Mouse (Mus musculus): ENCODE measurements around the gene Tnfsf10. TPM values are rescaled to one million over a fixed set of nuclear protein-coding genes. Genes with fewer than 3 reads are reported as not detected.

Gene Tnfsf10
- polyA plus RNA-seq, 1 experiment from 2014 or later = 0.15 TPM

- Histone ChIP-seq H3K27ac (no peak overlapping the region), H3K4me2 (no peak overlapping the region), H3K4me1 (peaks cover 4% of the 10 kb centered on the region; the same call in 1 of the 2 replicates), H3K4me3 (no peak overlapping the region), H3K36me3 (no peaks in the 10 kb centered on the region), H3K27me3 (no peaks in the 10 kb centered on the region), H3K9ac (no peak overlapping the region), H3K9me3 (no peaks in the 10 kb centered on the region)
- WGBS = 89% methylated on average over 4 of the region's 4 CpGs
- no peak for ATAC-seq (ENCODE audit: insufficient number of reproducible peaks, low FRiP score, low TSS enrichment, low read depth)
Measured at GRCm38 (mm10) chr3:27311475-27311874, 5.4 kb upstream of the Tnfsf10 start.

GRCm38 (mm10) chr3:27314506-27315164, 2.2 kb upstream of the Tnfsf10 start:
- Histone ChIP-seq H3K9ac (no peak overlapping the region), H3K36me3 (no peaks in the 10 kb centered on the region), H3K4me1 (peaks cover 9% of the 10 kb centered on the region), H3K9me3 (no peaks in the 10 kb centered on the region), H3K27me3 (no peaks in the 10 kb centered on the region), H3K4me3 (no peak overlapping the region), H3K4me2 (no peak overlapping the region), H3K27ac (no peak overlapping the region)
- no peak for ATAC-seq (ENCODE audit: insufficient number of reproducible peaks, low FRiP score, low TSS enrichment, low read depth)
- 68% methylated on average over 2 of the region's 2 CpGs for WGBS

- Histone ChIP-seq H3K27me3 (no peaks in the 10 kb centered on the region), H3K9me3 (no peaks in the 10 kb centered on the region), H3K36me3 (no peaks in the 10 kb centered on the region), H3K27ac (no peak overlapping the region), H3K4me3 (no peak overlapping the region), H3K9ac (no peak overlapping the region), H3K4me2 (peak overlapping the region; percentile 22; the same call in 1 of the 2 replicates), H3K4me1 (peaks cover 9% of the 10 kb centered on the region)
- 12% methylated on average over 4 of the region's 4 CpGs for WGBS
- ATAC-seq (ENCODE audit: insufficient number of reproducible peaks, low FRiP score, low TSS enrichment, low read depth) = no peak
Measured at GRCm38 (mm10) chr3:27317288-27318024, 628 bp downstream of the Tnfsf10 start.

GRCm38 (mm10) chr3:27319650-27320049, 2.8 kb downstream of the Tnfsf10 start:
- no peak overlapping the region for H3K4me3 ChIP-seq
- H3K4me2 ChIP-seq = no peak overlapping the region
- 86% methylated on average over 1 of the region's 1 CpGs for WGBS
- no peak overlapping the region for H3K9ac ChIP-seq
- H3K27me3 ChIP-seq = no peaks in the 10 kb centered on the region
- H3K36me3 ChIP-seq = no peaks in the 10 kb centered on the region
- no peak for ATAC-seq (ENCODE audit: insufficient number of reproducible peaks, low FRiP score, low TSS enrichment, low read depth)
- H3K27ac ChIP-seq = no peak overlapping the region
- no peaks in the 10 kb centered on the region for H3K9me3 ChIP-seq
- peaks cover 9% of the 10 kb centered on the region for H3K4me1 ChIP-seq

- no peak overlapping the region for H3K4me3 ChIP-seq
- no peaks in the 10 kb centered on the region for H3K27me3 ChIP-seq
- peaks cover 9% of the 10 kb centered on the region for H3K4me1 ChIP-seq
- ATAC-seq (ENCODE audit: insufficient number of reproducible peaks, low FRiP score, low TSS enrichment, low read depth) = no peak
- no peak overlapping the region for H3K4me2 ChIP-seq
- H3K9me3 ChIP-seq = no peaks in the 10 kb centered on the region
- H3K27ac ChIP-seq = no peak overlapping the region
- WGBS = 73% methylated on average over 9 of the region's 9 CpGs
- H3K36me3 ChIP-seq = no peaks in the 10 kb centered on the region
- no peak overlapping the region for H3K9ac ChIP-seq
Measured at GRCm38 (mm10) chr3:27320613-27321495, 4.0 kb downstream of the Tnfsf10 start.

GRCm38 (mm10) chr3:27322591-27322990, 5.8 kb downstream of the Tnfsf10 start:
- no peak overlapping the region for H3K9ac ChIP-seq
- no peak overlapping the region for H3K27ac ChIP-seq
- no peaks in the 10 kb centered on the region for H3K27me3 ChIP-seq
- H3K4me2 ChIP-seq = no peak overlapping the region
- H3K4me3 ChIP-seq = no peak overlapping the region
- ATAC-seq (ENCODE audit: insufficient number of reproducible peaks, low FRiP score, low TSS enrichment, low read depth) = no peak
- H3K9me3 ChIP-seq = no peaks in the 10 kb centered on the region
- 77% methylated on average over 9 of the region's 9 CpGs for WGBS
- no peaks in the 10 kb centered on the region for H3K36me3 ChIP-seq
- H3K4me1 ChIP-seq = no peaks in the 10 kb centered on the region

DNA sequence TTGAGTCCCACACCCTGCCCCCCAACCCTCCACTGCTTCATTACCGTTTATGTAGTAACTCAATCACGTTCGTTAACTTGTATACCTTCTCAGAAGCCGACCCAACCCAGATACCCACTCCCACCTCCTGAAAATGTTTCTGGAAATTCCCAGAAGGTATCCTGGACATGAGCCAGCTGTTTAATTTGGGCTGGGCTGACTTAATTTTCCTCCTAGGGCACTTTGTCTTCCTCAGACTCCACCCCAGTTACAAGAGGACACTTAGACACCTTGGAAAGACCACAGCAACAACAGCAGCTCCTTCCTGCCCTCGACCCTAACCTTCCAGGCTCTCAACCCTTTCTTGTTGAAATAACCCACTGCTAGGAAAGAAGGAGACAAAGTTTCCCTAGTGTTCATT, 6.7 kb downstream of the Tnfsf10 start:
- Histone ChIP-seq H3K4me2 (no peak overlapping the region), H3K4me1 (no peaks in the 10 kb centered on the region), H3K27me3 (no peaks in the 10 kb centered on the region), H3K27ac (no peak overlapping the region), H3K9ac (no peak overlapping the region), H3K36me3 (no peaks in the 10 kb centered on the region), H3K4me3 (no peak overlapping the region), H3K9me3 (no peaks in the 10 kb centered on the region)
- no peak for ATAC-seq (ENCODE audit: insufficient number of reproducible peaks, low FRiP score, low TSS enrichment, low read depth)
- 28% methylated on average over 5 of the region's 5 CpGs for WGBS

DNA sequence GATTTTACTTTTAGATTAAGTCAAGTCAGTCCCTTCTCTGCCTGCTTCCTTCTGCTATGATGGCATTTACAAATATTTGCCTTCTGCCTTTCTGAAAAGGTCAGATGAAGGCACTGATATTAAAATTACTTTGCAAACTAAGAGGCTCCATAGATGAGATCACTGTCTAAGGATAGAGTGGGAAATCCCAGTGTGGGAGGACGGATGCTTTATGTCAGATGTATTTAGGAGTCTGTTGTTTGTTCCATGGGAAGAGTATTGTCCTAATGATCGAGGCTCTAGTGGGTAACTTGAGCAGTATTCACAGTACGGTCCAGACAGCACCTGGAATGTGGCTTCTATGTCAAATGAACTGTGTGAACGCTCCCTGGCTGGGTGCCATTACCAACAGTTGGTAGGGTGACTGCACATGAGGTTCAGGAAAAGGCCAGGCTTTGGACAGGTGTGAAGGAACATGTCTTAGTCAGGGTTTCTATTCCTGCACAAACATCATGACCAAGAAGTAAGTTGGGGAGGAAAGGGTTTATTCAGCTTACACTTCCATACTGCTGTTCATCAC, 9.9 kb downstream of the Tnfsf10 start:
- Histone ChIP-seq H3K27ac (no peak overlapping the region), H3K27me3 (no peaks in the 10 kb centered on the region), H3K9me3 (no peaks in the 10 kb centered on the region), H3K36me3 (no peaks in the 10 kb centered on the region), H3K4me1 (no peaks in the 10 kb centered on the region), H3K4me2 (no peak overlapping the region), H3K9ac (no peak overlapping the region), H3K4me3 (no peak overlapping the region)
- 61% methylated on average over 4 of the region's 4 CpGs for WGBS
- no peak for ATAC-seq (ENCODE audit: insufficient number of reproducible peaks, low FRiP score, low TSS enrichment, low read depth)

GRCm38 (mm10) chr3:27330706-27331105, 13.9 kb downstream of the Tnfsf10 start:
- no peaks in the 10 kb centered on the region for H3K27me3 ChIP-seq
- no peaks in the 10 kb centered on the region for H3K4me1 ChIP-seq
- H3K4me2 ChIP-seq = no peak overlapping the region
- ATAC-seq (ENCODE audit: insufficient number of reproducible peaks, low FRiP score, low TSS enrichment, low read depth) = no peak
- H3K4me3 ChIP-seq = no peak overlapping the region
- no peaks in the 10 kb centered on the region for H3K36me3 ChIP-seq
- 87% methylated on average over 5 of the region's 5 CpGs for WGBS
- no peak overlapping the region for H3K27ac ChIP-seq
- H3K9ac ChIP-seq = no peak overlapping the region
- no peaks in the 10 kb centered on the region for H3K9me3 ChIP-seq

DNA sequence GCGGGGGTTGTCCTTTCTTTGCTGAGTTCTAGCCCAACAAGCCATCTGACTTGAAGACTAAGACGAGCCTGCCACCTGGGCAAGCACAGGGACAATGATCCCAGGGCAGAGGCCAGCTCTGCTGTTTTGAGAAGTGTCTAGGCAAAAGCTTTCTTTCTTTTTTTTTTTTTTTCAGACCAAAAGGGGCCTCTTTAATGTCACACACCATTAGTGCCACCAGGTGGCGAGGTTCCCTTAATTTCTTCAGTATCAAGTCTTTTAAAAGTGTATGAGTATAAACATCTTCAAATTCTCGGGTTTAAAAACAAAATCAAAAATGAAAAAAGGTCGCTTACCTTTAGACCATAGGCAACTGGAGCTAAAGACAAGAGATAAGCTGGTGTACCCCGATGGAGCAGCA, 21.6 kb downstream of the Tnfsf10 start:
- no peak for ATAC-seq (ENCODE audit: insufficient number of reproducible peaks, low FRiP score, low TSS enrichment, low read depth)
- H3K27me3 ChIP-seq = no peaks in the 10 kb centered on the region
- no peak overlapping the region for H3K27ac ChIP-seq
- no peaks in the 10 kb centered on the region for H3K4me1 ChIP-seq
- no peak overlapping the region for H3K4me2 ChIP-seq
- WGBS = 33% methylated on average over 6 of the region's 6 CpGs
- no peaks in the 10 kb centered on the region for H3K9me3 ChIP-seq
- H3K36me3 ChIP-seq = no peaks in the 10 kb centered on the region
- H3K4me3 ChIP-seq = no peak overlapping the region
- H3K9ac ChIP-seq = no peak overlapping the region

- Histone ChIP-seq H3K4me2 (no peak overlapping the region), H3K4me3 (no peak overlapping the region), H3K9ac (no peak overlapping the region), H3K27ac (no peak overlapping the region), H3K4me1 (no peaks in the 10 kb centered on the region), H3K9me3 (no peaks in the 10 kb centered on the region), H3K36me3 (no peaks in the 10 kb centered on the region), H3K27me3 (no peaks in the 10 kb centered on the region)
- WGBS = 63% methylated on average over 3 of the region's 3 CpGs
- ATAC-seq (ENCODE audit: insufficient number of reproducible peaks, low FRiP score, low TSS enrichment, low read depth) = no peak
Measured at GRCm38 (mm10) chr3:27338887-27339286, 22.1 kb downstream of the Tnfsf10 start.

Data from limb, embryonic 15.5 days (tissue).